Mouse (Mus musculus) myocyte (in vitro differentiated cells): ENCODE results near the gene Itih4.

Experiments used
- E2F4 ChIP-seq: IDR thresholded peaks from one replicate; pipeline ENCODE4 v1.6.1; 2011; ENCODE audit warnings: mild to moderate bottlenecking, control low read depth, moderate library complexity; ENCODE audit not compliant: insufficient read depth
- MYOG ChIP-seq, 3 experiments: IDR thresholded peaks; one replicate each; pipeline ENCODE4 v1.6.1; 2011; ENCODE audit warnings: control low read depth in 2 of 3, low read depth in 2 of 3, mild to moderate bottlenecking in 2 of 3; ENCODE audit not compliant: insufficient read length in 2 of 3, control insufficient read depth in 1 of 3, insufficient read depth in 1 of 3
- POLR2A ChIP-seq: IDR thresholded peaks from one replicate; pipeline ENCODE4 v1.6.1; 2011; ENCODE audit warnings: low read depth, mild to moderate bottlenecking, control low read depth, moderate library complexity; ENCODE audit not compliant: insufficient read length
- POLR2AphosphoS2 ChIP-seq: IDR thresholded peaks from one replicate; pipeline ENCODE4 v1.6.1; 2011; ENCODE audit warnings: low read depth, control low read depth; ENCODE audit not compliant: insufficient read length
- SRF ChIP-seq: IDR thresholded peaks from one replicate; pipeline ENCODE4 v1.6.1; 2011; ENCODE audit warnings: low read depth; ENCODE audit not compliant: control insufficient read depth, insufficient read length
- TCF12 ChIP-seq: IDR thresholded peaks from one replicate; pipeline ENCODE4 v1.6.1; 2011; ENCODE audit warnings: mild to moderate bottlenecking, control low read depth; ENCODE audit not compliant: poor library complexity, insufficient read depth, severe bottlenecking

GRCm38 (mm10) chr14:30925492-30925891, 39.2 kb downstream of the Itih4 start:
- TF ChIP-seq POLR2AphosphoS2 (no peak), POLR2A (no peak), E2F4 (no peak), SRF (no peak), TCF12 (no peak), MYOG (IDR thresholded peaks at IDR 0.05; ENCODE audit: control insufficient read depth in 1 of 3, insufficient read depth in 1 of 3, insufficient read length in 2 of 3, low read depth in 2 of 3) (no peak)
